Mouse (Mus musculus) bone marrow macrophage, adult 2 months (primary cell): ENCODE measurements around the gene St3gal4.

Source experiments
- CTCF ChIP-seq: IDR thresholded peaks from 2 replicates; pipeline ENCODE4 v1.5.1; 2012; ENCODE audit warnings: low read depth, mild to moderate bottlenecking, low read length, moderate library complexity
- POLR2A ChIP-seq: IDR thresholded peaks from 2 replicates; pipeline ENCODE4 v1.6.1; 2012; ENCODE audit warnings: mild to moderate bottlenecking, low read depth, low read length, borderline replicate concordance

GRCm38 (mm10) chr9:35123804-35124677 lies 5.0 kb upstream of the St3gal4 start:
- TF ChIP-seq POLR2A (no peak), CTCF (no peak)
